Mouse (Mus musculus): Measurements from ENCODE around the gene Rpl31. TPM values are rescaled to one million over a fixed set of nuclear protein-coding genes. Genes with fewer than 3 reads are reported as not detected.

Rpl31 gene
- polyA plus RNA-seq, 1 experiment from 2014 or later = 329 TPM

DNA sequence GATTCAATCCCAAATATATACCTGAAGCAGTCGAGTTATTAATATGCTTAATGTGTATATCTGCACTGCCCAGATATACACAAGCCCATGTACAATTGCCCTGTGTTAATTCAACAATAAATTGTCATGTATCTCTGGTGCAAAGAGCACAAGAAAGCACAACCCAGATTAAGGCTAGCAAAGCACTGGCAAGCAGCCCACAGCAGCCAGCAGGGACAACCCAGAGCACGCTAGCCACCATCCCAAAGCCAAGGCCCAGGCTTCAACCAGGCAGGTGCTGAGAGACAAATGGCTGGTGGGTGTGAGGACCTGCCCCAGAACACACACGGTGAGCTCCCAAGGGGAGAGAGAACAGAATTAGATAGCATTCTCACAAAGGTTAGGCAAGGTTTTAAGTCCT is 18.8 kb downstream of the Rpl31 start:
- no peak overlapping the region for H3K4me2 ChIP-seq
- no peaks in the 10 kb centered on the region for H3K4me1 ChIP-seq
- H3K36me3 ChIP-seq = peaks cover 8% of the 10 kb centered on the region; the same call in 1 of the 2 replicates
- no peak for ATAC-seq (ENCODE audit: low FRiP score)
- no peak overlapping the region for H3K9ac ChIP-seq (replicated peaks)
- H3K27ac ChIP-seq (replicated peaks) = no peak overlapping the region
- no peak overlapping the region for H3K4me3 ChIP-seq (replicated peaks)
- no peaks in the 10 kb centered on the region for H3K9me3 ChIP-seq (replicated peaks)
- 77% methylated on average over 3 of the region's 3 CpGs for WGBS
- no peaks in the 10 kb centered on the region for H3K27me3 ChIP-seq (replicated peaks)

DNA sequence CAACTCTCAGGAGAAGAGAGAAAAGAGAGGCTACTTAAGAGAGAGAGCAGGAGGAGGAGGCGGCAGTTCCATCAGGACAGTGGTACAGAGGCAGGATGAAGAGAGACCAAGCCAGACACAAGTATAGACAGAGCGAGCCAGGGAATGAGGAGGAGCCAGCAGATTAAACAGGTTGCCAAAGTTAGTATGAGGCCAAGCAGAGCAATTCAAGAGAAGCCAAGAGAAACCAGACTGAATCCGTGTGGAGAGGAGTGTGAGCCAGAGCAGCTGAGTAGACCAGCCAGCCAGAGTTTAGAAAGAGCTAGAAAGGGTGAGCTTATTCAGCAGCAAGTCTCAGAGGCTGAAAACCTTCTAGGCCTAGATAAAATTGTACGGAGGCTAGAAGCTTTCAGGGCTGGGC is 19.9 kb downstream of the Rpl31 start:
- Histone ChIP-seq H3K36me3 (peaks cover 8% of the 10 kb centered on the region; the same call in 1 of the 2 replicates), H3K9ac (replicated peaks) (no peak overlapping the region), H3K27me3 (replicated peaks) (no peaks in the 10 kb centered on the region), H3K4me2 (no peak overlapping the region), H3K27ac (replicated peaks) (no peak overlapping the region), H3K4me3 (replicated peaks) (no peak overlapping the region), H3K4me1 (no peaks in the 10 kb centered on the region), H3K9me3 (replicated peaks) (no peaks in the 10 kb centered on the region)
- no peak for ATAC-seq (ENCODE audit: low FRiP score)
- 78% methylated on average over 4 of the region's 4 CpGs for WGBS

DNA sequence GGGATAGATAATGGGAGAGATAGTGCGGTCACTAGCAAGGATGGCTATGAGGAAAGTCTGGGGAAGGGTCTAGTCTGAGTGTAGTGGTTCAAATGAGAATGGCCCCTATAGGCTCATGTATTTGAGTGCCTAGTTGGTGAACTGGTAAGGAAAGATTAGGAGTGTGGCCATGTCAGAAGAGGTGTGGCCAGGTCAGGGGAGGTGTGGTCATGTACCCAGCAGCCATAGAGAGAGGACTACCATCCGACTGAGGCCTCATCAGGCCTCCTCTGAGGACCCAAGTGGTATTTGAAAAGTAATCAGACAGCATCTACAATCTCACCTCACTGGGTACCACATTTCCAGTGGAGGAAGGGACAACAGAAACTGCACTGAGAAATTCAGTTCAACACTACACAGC is 20.5 kb downstream of the Rpl31 start:
- no peaks in the 10 kb centered on the region for H3K9me3 ChIP-seq (replicated peaks)
- H3K27me3 ChIP-seq (replicated peaks) = no peaks in the 10 kb centered on the region
- H3K9ac ChIP-seq (replicated peaks) = no peak overlapping the region
- 91% methylated on average over 2 of the region's 2 CpGs for WGBS
- no peak overlapping the region for H3K27ac ChIP-seq (replicated peaks)
- H3K4me2 ChIP-seq = no peak overlapping the region
- H3K4me1 ChIP-seq = no peaks in the 10 kb centered on the region
- H3K36me3 ChIP-seq = peaks cover 8% of the 10 kb centered on the region; the same call in 1 of the 2 replicates
- no peak for ATAC-seq (ENCODE audit: low FRiP score)
- H3K4me3 ChIP-seq (replicated peaks) = no peak overlapping the region

DNA sequence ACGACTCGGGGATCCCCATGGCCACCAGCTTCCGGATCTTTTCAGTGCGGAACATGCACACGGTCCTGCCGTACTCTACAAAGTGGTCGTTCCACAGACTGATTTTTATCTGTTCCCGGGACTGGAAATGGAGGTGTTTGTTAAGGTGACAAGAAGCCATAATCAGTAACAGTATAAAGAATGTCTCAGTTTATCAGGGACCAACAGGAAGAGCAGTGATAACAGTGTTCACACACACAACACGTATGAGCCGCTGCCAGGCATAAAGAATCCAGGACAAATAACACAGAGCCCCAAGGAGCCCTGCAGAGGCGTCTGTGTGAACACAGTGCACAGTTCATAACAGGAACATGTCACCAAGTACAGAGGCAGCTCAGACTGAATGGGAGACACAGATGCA is 21.7 kb downstream of the Rpl31 start:
- peaks cover 8% of the 10 kb centered on the region; the same call in 1 of the 2 replicates for H3K36me3 ChIP-seq
- no peak for ATAC-seq (ENCODE audit: low FRiP score)
- no peaks in the 10 kb centered on the region for H3K27me3 ChIP-seq (replicated peaks)
- H3K9me3 ChIP-seq (replicated peaks) = no peaks in the 10 kb centered on the region
- no peak overlapping the region for H3K9ac ChIP-seq (replicated peaks)
- 90% methylated on average over 11 of the region's 11 CpGs for WGBS
- no peaks in the 10 kb centered on the region for H3K4me1 ChIP-seq
- H3K27ac ChIP-seq (replicated peaks) = no peak overlapping the region
- H3K4me2 ChIP-seq = no peak overlapping the region
- no peak overlapping the region for H3K4me3 ChIP-seq (replicated peaks)

DNA sequence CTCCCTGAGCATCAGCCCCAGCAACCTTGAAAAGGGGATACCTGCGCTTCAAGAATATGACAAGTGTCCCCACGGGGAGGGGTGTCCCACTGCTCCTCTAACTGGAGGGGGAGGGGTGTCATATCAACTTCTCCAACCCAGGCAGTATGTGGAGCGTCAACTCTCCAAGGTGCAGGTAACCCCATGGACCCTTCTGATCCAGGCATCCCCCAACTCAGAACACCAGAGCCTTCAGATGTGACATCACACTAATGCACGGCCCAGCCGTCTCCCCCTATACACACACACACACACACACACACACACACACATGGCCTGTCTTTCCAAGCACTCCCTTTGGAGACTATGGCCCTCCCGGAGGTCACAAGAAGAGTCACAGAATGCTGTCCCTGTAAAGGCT is 24.0 kb downstream of the Rpl31 start:
- no peak overlapping the region for H3K4me2 ChIP-seq
- peaks cover 8% of the 10 kb centered on the region; the same call in 1 of the 2 replicates for H3K36me3 ChIP-seq
- H3K27ac ChIP-seq (replicated peaks) = no peak overlapping the region
- no peaks in the 10 kb centered on the region for H3K4me1 ChIP-seq
- no peak overlapping the region for H3K9ac ChIP-seq (replicated peaks)
- H3K9me3 ChIP-seq (replicated peaks) = no peaks in the 10 kb centered on the region
- no peak overlapping the region for H3K4me3 ChIP-seq (replicated peaks)
- ATAC-seq (ENCODE audit: low FRiP score) = no peak; the same call in 1 of the 2 replicates
- no peaks in the 10 kb centered on the region for H3K27me3 ChIP-seq (replicated peaks)
- 82% methylated on average over 6 of the region's 6 CpGs for WGBS

DNA sequence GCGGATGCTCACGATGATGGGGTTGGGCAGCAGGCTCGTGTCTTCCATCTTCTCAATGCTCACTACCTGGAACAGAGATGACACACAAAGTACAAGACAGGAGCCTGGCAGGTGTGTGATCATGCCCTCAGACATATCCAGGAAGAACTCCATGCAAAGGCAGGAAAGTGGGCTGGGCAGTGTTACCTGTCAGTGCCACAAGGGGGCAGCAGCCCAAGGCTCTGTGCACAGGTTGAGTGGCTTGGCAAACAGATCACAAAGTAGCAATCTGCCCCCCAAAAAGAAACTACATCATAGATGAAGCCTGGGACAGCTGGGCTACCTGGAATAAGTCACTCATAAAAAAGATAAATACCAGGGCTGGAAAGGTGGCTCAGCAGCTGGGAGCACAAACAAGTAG is 24.5 kb downstream of the Rpl31 start:
- no peak overlapping the region for H3K9ac ChIP-seq (replicated peaks)
- H3K36me3 ChIP-seq = peaks cover 9% of the 10 kb centered on the region; the same call in 1 of the 2 replicates
- H3K27ac ChIP-seq (replicated peaks) = no peak overlapping the region
- H3K27me3 ChIP-seq (replicated peaks) = no peaks in the 10 kb centered on the region
- WGBS = 60% methylated on average over 3 of the region's 3 CpGs
- ATAC-seq (ENCODE audit: low FRiP score) = peak; percentile 50; the same call in 1 of the 2 replicates
- H3K9me3 ChIP-seq (replicated peaks) = no peaks in the 10 kb centered on the region
- no peak overlapping the region for H3K4me2 ChIP-seq
- no peaks in the 10 kb centered on the region for H3K4me1 ChIP-seq
- H3K4me3 ChIP-seq (replicated peaks) = no peak overlapping the region

DNA sequence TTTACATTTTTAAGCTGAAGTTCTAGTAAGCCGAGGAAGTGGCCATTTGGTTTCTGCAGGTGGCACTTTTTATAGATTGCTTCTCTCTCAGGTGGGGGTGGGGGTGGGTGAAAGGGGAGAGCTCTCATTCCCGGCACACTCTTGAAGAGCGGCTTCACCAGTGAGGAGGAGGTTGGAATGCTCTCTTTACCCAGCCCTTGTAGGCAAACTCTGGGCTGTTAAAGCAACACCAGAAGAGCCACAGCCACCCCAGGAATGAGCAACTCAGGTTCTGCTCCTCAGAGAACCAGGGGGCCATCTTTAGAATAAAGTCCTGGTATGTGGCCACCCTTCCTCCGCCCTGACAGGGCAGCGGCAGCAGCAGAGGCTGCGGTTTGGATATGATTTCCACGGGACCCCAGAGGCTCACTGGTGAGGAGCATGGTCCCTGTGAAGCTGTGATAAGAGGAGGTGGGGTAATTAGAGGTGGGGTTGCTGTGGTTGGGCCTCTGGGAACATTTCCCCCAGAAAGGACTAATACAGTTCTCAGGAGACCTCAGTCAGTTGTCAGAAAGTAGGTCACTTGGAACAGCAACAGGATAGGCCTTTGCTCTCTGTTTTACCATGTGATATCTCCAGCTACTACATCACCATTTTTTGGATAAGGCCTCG is 25.7 kb downstream of the Rpl31 start:
- ATAC-seq (ENCODE audit: low FRiP score) = no peak
- Histone ChIP-seq H3K4me2 (no peak overlapping the region), H3K27ac (replicated peaks) (no peak overlapping the region), H3K36me3 (peaks cover 11% of the 10 kb centered on the region; the same call in 1 of the 2 replicates), H3K9me3 (replicated peaks) (no peaks in the 10 kb centered on the region), H3K4me3 (replicated peaks) (no peak overlapping the region), H3K4me1 (no peaks in the 10 kb centered on the region), H3K9ac (replicated peaks) (no peak overlapping the region), H3K27me3 (replicated peaks) (no peaks in the 10 kb centered on the region)
- 85% methylated on average over 8 of the region's 8 CpGs for WGBS

DNA sequence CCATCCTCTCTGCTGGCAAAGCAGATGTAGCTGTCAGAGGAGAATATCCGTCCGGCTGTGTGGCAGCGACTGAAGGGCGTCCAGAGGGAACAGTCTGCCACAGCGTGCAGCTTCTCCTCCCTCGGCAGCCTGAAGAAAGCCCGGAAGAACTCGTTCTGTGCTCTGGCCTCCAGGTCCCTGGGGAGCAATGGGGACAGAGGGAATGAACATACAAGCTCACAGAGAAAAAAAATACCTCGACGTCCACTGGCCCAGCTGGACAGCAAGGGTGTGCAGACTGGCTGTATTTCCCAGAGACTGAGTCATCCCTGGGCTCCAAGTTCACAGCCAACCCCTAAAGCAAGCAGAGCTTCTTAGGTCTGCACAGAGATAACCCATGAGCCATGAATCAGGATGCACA is 26.5 kb downstream of the Rpl31 start:
- ATAC-seq (ENCODE audit: low FRiP score) = no peak
- H3K9me3 ChIP-seq (replicated peaks) = no peaks in the 10 kb centered on the region
- H3K27me3 ChIP-seq (replicated peaks) = no peaks in the 10 kb centered on the region
- 57% methylated on average over 10 of the region's 10 CpGs for WGBS
- no peak overlapping the region for H3K4me3 ChIP-seq (replicated peaks)
- no peak overlapping the region for H3K4me2 ChIP-seq
- no peaks in the 10 kb centered on the region for H3K4me1 ChIP-seq
- H3K27ac ChIP-seq (replicated peaks) = no peak overlapping the region
- peaks cover 6% of the 10 kb centered on the region; the same call in 1 of the 2 replicates for H3K36me3 ChIP-seq
- H3K9ac ChIP-seq (replicated peaks) = no peak overlapping the region

DNA sequence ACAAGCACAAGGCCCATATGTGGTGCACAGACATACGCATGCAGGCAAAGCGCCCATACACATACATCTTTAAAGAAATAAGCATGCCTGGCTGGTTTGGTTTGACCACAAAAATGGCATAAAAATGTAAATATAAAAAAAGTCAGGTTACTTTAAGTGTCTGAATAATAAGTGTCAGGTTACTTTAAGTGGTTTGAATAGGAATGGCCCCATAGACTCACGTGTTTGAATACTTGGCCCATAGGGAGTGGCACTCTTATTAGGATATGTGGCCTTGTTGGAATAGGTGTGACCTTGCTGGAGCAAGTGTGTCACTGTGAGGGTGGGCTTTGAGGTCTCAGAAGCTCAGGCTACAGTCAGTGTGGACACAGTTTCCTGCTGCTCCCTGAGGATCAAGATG is 27.0 kb downstream of the Rpl31 start:
- no peak overlapping the region for H3K27ac ChIP-seq (replicated peaks)
- no peak overlapping the region for H3K4me3 ChIP-seq (replicated peaks)
- ATAC-seq (ENCODE audit: low FRiP score) = no peak
- no peak overlapping the region for H3K9ac ChIP-seq (replicated peaks)
- H3K36me3 ChIP-seq = 0 out of 2 replicates have a peak, but pooled peaks cover 4% of the 10 kb centered on the region
- H3K9me3 ChIP-seq (replicated peaks) = no peaks in the 10 kb centered on the region
- H3K4me2 ChIP-seq = no peak overlapping the region
- no peaks in the 10 kb centered on the region for H3K4me1 ChIP-seq
- H3K27me3 ChIP-seq (replicated peaks) = no peaks in the 10 kb centered on the region
- 91% methylated on average over 3 of the region's 3 CpGs for WGBS

DNA sequence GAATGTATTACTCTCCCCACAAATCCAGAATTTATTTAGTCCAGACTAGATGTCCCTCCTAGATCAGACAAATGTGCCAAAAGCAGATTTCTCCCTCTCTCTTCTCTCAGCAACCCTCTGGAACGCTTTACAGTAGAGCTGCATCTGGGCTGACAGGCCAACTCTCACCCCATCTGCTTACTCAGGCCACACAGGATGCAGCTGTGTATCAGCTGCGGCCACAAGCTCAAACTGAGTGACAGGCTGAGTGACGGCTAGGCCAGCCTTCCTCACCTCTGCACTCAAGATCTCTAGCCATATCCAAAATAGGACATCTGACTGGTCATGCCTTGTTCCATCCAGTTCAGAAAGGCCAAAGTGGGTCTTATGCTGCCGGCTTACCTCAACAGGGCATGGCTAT is 28.7 kb downstream of the Rpl31 start:
- H3K9ac ChIP-seq (replicated peaks) = no peak overlapping the region
- no peak for ATAC-seq (ENCODE audit: low FRiP score)
- 85% methylated on average over 4 of the region's 4 CpGs for WGBS
- H3K4me3 ChIP-seq (replicated peaks) = no peak overlapping the region
- no peaks in the 10 kb centered on the region for H3K9me3 ChIP-seq (replicated peaks)
- H3K4me1 ChIP-seq = no peaks in the 10 kb centered on the region
- H3K27ac ChIP-seq (replicated peaks) = no peak overlapping the region
- no peaks in the 10 kb centered on the region for H3K27me3 ChIP-seq (replicated peaks)
- H3K4me2 ChIP-seq = no peak overlapping the region
- 0 out of 2 replicates have a peak, but pooled peaks cover 4% of the 10 kb centered on the region for H3K36me3 ChIP-seq

DNA sequence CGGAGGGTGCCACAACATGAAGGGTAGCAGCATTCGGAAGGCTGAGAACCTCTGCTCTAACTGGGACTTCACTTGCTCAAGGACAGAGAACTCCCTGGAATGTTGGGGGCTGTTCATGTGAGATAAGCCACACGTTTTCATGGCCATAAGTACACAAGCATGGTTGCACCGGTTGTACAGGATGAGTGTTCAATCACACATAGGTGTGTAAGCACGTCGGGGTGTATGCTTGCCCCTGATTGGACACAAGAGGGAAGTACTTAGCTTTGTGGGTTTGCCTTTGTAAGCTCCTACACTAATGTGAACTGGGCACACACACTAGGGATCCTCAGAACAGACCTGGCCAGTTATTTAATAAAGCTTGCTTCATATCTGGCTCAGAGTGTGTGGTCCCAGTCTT is 30.6 kb downstream of the Rpl31 start:
- H3K36me3 ChIP-seq = peaks cover 11% of the 10 kb centered on the region
- WGBS = 95% methylated on average over 6 of the region's 6 CpGs
- no peaks in the 10 kb centered on the region for H3K9me3 ChIP-seq (replicated peaks)
- no peak overlapping the region for H3K4me3 ChIP-seq (replicated peaks)
- no peak overlapping the region for H3K4me2 ChIP-seq
- H3K27ac ChIP-seq (replicated peaks) = no peak overlapping the region
- H3K27me3 ChIP-seq (replicated peaks) = no peaks in the 10 kb centered on the region
- H3K4me1 ChIP-seq = no peaks in the 10 kb centered on the region
- ATAC-seq (ENCODE audit: low FRiP score) = no peak
- no peak overlapping the region for H3K9ac ChIP-seq (replicated peaks)

DNA sequence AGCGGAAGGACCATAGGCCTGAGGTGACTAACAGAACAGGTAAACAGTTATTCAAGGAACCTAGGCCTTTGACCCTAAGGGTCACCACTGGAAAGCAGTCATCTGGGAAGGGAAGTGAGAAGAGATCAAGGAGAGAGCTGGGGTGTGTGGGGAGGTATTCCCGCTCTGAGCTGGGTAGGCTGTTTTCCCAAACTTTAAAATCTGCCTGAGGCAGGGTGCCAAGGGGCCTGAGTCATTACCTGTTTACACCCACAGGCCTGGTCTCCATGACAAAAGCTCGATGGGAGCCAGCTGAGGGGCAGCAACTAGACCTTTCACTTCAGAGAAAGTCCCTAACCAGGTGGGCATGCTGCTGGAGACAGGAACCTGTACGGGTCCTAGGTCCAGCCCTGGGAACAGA is 31.6 kb downstream of the Rpl31 start:
- H3K9ac ChIP-seq (replicated peaks) = no peak overlapping the region
- peaks cover 11% of the 10 kb centered on the region for H3K36me3 ChIP-seq
- H3K27me3 ChIP-seq (replicated peaks) = no peaks in the 10 kb centered on the region
- H3K9me3 ChIP-seq (replicated peaks) = no peaks in the 10 kb centered on the region
- H3K4me1 ChIP-seq = no peaks in the 10 kb centered on the region
- H3K4me3 ChIP-seq (replicated peaks) = no peak overlapping the region
- no peak overlapping the region for H3K4me2 ChIP-seq
- no peak for ATAC-seq (ENCODE audit: low FRiP score)
- 76% methylated on average over 4 of the region's 4 CpGs for WGBS
- no peak overlapping the region for H3K27ac ChIP-seq (replicated peaks)

Measured in neural tube, embryonic 15.5 days (tissue).